Mouse (Mus musculus) stomach, postnatal 0 days (tissue): ENCODE data around the gene Irs3.

Source experiments
- CTCF ChIP-seq: IDR thresholded peaks from 2 replicates; pipeline ENCODE4 v1.5.1; 2016; ENCODE audit warnings: antibody characterized with exemption, low read depth, mild to moderate bottlenecking, moderate library complexity
- EP300 ChIP-seq: optimal IDR thresholded peaks from 2 replicates; pipeline ENCODE3; 2016; ENCODE audit warnings: antibody characterized with exemption

- TF ChIP-seq CTCF = peak; percentile 47
- TF ChIP-seq EP300 = peak; percentile 91
Measured at GRCm38 (mm10) chr5:137628498-137629305, 16.8 kb downstream of the Irs3 start, which contains the start of the genes Fbxo24, Lrch4 and Gm20605.
